Mouse (Mus musculus) urinary bladder, postnatal 0 days (tissue): Measurements from ENCODE around the gene Gm3159. TPM values are rescaled to one million over a fixed set of nuclear protein-coding genes. Genes with fewer than 3 reads are reported as not detected.

Source experiments
- polyA plus RNA-seq: library from polyadenylated mRNA; unstranded; fragments of >200 nt; fragmentation: Nextera tagmentation; extraction: Ambion mirVana; gene quantifications from 2 replicates; pipeline ENCODE4 v1.2.1, GENCODE M21; 2015

Gm3159 gene
- polyA plus RNA-seq = not detected in 2 replicates

GRCm38 (mm10) chr14:4397226-4397625 is at the start of gene Gm3159:
Gene Gm3159 (plus strand): TSS chr14:4397526.

GRCm38 (mm10) chr14:4414965-4415835 is 17.9 kb downstream of the Gm3159 start, which contains the start of gene Gm3164:
Gene Gm3164 (plus strand): TSS chr14:4415448.

GRCm38 (mm10) chr14:4430692-4431091 is 33.4 kb downstream of the Gm3159 start, which contains the start of gene Gm3173:
Gene Gm3173 (plus strand): TSS chr14:4430992.

Other genes with a start within 250 kb of the Gm3159 start
- gene Gm3127, start 232.5 kb upstream of the Gm3159 start, polyA plus RNA-seq = not detected in 2 replicates
- gene Gm2974, start 214.9 kb upstream of the Gm3159 start, polyA plus RNA-seq = not detected in 2 replicates
- gene Gm3138, start 147.9 kb upstream of the Gm3159 start, polyA plus RNA-seq = not detected in 2 replicates
- not detected in 2 replicates for gene Gm3149, start 80.2 kb upstream of the Gm3159 start, polyA plus RNA-seq
- not detected in 2 replicates for gene 2610042L04Rik, start 62.8 kb upstream of the Gm3159 start, polyA plus RNA-seq
- gene Gm3164, start 17.9 kb downstream of the Gm3159 start, polyA plus RNA-seq = 0.68 and 0.83 TPM in 2 replicates
- not detected in 2 replicates for gene Gm3173, start 33.5 kb downstream of the Gm3159 start, polyA plus RNA-seq
- not detected in 2 replicates for gene Gm3182, start 84.2 kb downstream of the Gm3159 start, polyA plus RNA-seq
- not detected in 2 replicates for gene Gm3047, start 157.9 kb downstream of the Gm3159 start, polyA plus RNA-seq
- not detected in 2 replicates for gene Gm8159, start 234.8 kb downstream of the Gm3159 start, polyA plus RNA-seq